Mouse (Mus musculus): ENCODE measurements around the gene Muc5ac.
A peak's percentile ranks its signal among the peaks of the same experiment; 100 is the strongest.
"Not testable (repeated sequence)": the region's sequence is repeated elsewhere in the genome, so short reads cannot be mapped to it uniquely, and the experiment has no call there.

Gene Muc5ac

GRCm38 (mm10) chr7:141788677-141789452 lies at the start of gene Muc5ac:
TSS of gene Muc5ac (plus strand) at chr7:141788972.
- no peak for DNase-seq (ENCODE audit: low spot score)

DNA sequence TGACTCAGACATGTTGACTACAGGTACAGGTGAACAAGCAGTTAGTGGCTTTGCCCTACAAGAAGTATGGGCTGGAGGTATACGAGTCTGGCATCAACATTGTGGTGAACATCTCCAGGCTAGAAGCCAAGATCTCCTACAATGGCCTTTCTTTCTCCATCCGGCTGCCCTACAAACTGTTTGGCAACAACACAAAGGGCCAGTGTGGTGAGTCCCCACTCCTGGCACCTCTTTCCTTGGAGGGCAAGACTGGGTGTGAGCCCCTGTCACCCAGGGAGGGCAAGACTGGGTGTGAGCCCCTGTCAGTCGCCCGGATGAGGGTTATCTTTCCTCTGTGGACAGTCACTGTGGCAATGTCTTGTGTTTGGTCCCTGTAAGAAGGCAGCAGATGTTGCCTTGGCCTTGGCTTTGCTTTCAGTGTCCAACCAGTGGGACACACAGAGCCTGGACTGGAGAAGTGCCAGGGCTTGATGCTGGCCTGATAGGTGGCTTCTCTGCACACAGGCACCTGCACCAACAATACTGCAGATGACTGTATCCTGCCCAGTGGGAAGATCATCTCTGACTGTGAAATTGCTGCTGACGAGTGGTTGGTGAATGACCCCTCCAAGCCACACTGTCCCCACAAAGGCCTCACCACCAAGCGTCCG lies 41.2 kb upstream of the Muc5ac start:
- no peak for DNase-seq (ENCODE audit: low spot score)

DNA sequence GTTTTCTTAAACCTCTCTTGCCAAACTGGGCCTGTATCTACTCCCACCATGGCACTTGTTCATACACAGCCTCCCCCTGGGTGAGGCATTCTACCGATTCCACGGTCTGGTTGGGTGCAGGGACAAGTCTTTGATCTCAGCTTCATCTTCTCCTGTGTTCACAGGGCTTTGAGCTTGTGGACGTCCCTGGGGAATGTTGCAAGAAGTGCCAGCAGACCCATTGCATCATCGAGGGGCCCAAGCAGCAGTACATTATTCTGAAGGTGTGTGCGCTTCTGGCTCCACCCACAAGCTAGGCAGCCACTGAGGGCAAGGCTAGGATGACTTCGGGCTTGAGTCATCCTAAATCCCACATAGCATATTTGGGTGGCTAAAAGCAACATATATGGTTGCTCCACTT lies 36.3 kb upstream of the Muc5ac start:
- no peak for DNase-seq (ENCODE audit: low spot score)

DNA sequence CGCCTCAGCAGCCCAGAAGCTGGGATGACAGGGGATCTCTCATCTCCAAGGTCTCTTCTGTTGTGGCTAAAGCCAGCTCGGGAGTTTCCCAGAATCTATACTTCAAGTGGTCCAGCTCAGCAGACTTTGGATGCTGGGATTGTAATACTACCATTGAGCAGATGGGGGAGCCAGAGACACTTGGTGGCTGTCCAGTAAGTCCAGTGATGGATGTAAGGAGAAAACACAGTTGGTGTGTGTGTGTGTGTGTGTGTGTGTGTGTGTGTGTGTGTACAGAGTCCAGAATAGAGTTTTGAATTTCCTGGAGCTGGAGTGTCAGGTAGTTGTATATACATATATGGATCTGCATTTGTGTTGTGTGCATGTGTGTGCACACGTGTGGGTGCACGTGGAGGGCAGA lies 32.9 kb upstream of the Muc5ac start:
- peak; percentile 65 for DNase-seq (ENCODE audit: low spot score)

DNA sequence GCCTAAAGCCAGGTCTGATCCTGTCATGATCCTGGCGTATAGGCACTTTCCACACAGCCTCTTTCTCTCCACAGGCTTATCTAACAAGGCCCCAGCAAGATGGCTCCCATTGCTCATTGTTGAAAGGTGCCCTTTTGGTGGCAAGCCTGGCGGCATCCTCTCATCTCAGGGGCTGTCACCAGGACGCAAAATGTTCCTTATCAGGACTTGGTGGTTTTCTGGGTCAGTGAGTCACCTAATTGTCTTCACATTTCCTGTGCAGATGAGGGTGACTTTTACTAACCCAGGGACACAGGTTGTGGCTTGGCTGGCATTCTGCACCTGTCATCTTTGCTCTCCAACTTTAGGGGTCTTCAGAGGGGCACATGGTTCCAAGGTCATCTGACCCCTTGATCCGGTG lies 30.5 kb upstream of the Muc5ac start:
- DNase-seq (ENCODE audit: low spot score): no peak

DNA sequence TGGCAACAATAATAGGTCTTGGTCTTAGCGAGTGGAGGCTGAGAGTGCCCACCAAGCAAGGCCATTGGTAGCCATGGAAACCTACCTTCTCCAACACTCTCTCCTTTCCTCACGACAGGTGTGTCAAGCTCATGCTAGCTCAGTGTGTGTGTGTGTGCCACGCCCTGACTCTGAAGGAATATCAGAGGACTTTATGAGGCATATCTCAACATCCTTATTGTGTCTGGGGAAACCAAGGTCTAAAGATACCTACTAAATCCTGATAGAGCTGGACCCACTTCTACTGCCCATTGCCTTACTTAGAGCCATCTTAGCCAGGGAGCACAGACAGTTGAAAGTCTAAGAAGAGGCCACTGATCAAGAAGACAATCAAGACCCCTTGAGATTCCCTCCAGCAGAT lies 18.3 kb upstream of the Muc5ac start:
- DNase-seq (ENCODE audit: low spot score): no peak

GRCm38 (mm10) chr7:141770988-141771387 lies 17.8 kb upstream of the Muc5ac start:
- no peak for DNase-seq (ENCODE audit: low spot score)

DNA sequence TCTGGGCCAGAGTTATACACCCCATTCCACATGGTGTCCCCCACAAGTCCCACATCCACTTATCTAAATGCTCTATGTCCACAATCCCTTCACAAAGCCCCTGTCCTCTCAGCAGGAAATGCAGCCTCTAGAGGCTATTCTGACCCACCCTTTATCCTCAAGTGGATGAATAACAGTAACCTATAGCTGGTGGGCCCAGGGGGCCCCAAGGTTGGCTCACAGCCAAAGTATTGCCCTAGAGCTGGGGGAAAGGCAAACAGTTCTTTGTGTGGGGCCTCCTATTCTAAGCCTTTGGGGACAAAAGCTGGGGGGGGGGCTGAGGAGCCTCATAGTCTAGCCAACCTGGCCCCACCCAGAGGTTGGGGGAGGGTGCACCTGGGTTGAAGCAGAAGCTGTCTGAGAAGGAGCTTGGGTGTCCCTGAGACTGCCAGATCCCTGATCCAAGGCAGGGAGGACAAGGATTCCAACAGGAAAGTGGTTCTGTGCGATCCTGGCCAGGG lies 16.7 kb upstream of the Muc5ac start:
- DNase-seq (ENCODE audit: low spot score): no peak

- no peak for DNase-seq (ENCODE audit: low spot score)
These were observed 13.9 kb upstream of the Muc5ac start for GRCm38 (mm10) chr7:141774855-141775254.

GRCm38 (mm10) chr7:141776199-141776598 lies 12.6 kb upstream of the Muc5ac start:
- no peak for DNase-seq (ENCODE audit: low spot score)

- no peak for DNase-seq (ENCODE audit: low spot score)
These were observed 5.5 kb downstream of the Muc5ac start for GRCm38 (mm10) chr7:141794251-141794650.

DNA sequence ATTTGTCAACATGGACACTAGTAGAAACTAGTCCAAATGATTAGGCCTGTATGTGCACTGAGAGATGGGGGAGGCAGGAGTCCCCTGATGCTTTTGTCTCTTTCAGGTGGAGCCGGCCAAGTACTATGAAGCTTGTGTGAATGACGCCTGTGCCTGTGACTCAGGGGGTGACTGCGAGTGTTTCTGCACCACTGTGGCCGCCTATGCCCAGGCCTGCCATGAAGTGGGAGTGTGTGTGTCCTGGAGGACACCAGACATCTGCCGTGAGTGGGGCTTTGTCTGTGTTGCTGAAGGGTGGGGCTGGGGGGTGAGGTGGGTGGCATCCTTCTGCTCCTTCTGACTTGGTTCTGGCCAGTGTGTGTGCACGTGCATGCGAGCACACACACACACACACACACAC lies 14.4 kb downstream of the Muc5ac start:
- DNase-seq (ENCODE audit: low spot score): no peak

- no peak for DNase-seq (ENCODE audit: low spot score)
These were observed 16.6 kb downstream of the Muc5ac start for GRCm38 (mm10) chr7:141805384-141805783.

DNA sequence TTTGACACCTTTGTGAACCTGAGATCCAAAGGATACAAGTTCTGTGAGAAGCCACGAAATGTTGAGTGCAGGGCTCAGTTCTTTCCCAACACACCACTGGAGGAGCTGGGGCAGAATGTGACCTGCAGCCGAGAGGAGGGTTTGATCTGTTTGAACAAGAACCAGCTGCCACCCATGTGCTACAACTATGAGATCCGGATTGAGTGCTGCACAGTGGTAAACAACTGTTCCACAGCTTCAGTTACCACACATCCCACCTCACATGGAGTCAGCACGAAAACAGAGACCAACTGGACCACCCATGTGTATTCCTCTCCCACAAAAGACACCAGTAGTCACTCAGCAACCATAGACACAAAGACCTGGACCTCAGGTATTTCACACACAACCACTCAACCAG lies 19.1 kb downstream of the Muc5ac start:
- not testable (repeated sequence) for DNase-seq (ENCODE audit: low spot score)

DNA sequence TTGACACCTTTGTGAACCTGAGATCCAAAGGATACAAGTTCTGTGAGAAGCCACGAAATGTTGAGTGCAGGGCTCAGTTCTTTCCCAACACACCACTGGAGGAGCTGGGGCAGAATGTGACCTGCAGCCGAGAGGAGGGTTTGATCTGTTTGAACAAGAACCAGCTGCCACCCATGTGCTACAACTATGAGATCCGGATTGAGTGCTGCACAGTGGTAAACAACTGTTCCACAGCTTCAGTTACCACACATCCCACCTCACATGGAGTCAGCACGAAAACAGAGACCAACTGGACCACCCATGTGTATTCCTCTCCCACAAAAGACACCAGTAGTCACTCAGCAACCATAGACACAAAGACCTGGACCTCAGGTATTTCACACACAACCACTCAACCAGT lies 21.2 kb downstream of the Muc5ac start:
- DNase-seq (ENCODE audit: low spot score): not testable (repeated sequence)

- no peak for DNase-seq (ENCODE audit: low spot score)
These were observed 24.5 kb downstream of the Muc5ac start for GRCm38 (mm10) chr7:141813321-141813720.

DNA sequence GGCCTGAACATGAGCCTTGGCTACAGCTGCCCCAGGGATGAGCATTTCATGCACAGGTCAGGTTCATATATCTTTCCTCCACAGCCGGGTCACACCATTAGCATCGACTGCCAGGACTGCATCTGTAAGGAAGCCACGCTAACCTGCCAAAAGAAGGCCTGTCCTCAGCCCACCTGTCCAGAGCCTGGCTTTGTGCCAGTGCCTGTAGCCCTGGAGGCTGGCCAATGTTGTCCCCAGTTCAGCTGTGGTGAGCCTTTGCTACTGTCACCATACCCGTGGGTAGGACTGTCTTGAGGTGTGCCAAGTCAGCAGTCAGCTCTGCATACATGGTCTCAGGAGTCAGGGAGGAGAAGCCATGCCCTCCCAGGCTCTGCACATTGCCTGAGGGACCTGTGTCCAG lies 26.6 kb downstream of the Muc5ac start:
- no peak for DNase-seq (ENCODE audit: low spot score)

DNA sequence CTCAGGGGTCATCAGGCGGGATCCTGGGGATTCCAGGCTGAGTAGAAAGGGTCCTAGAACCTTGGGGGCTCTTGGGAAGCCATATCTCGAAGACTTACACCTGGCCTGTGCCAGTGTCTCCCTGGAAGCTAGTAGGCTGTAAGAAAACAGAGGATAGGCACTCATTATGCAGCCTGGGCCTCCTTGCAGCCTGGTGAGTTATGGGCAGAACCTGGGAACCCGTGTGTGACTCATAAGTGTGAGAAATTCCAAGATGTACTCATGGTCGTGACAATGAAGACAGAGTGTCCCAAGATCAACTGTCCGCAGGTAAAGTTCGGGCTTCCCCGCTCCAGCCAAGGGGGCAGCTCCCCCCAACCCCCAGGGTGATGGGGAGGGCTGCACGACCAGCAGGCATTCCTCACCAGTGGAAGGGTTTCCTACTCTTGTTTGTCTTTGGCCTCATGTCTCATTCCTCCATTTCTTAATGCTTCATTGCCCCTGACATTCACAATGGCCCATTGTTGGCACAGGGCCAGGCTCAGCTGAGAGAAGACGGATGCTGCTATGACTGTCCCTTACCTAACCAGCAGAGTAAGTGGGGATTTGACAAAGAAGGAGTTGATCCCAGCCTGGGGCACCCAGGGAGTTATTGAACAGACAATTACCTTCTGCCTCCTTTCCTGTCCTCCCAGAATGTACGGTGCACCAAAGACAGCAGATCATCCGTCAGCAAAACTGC lies 28.7 kb downstream of the Muc5ac start:
- DNase-seq (ENCODE audit: low spot score): no peak

GRCm38 (mm10) chr7:141818267-141818666 lies 29.5 kb downstream of the Muc5ac start:
- DNase-seq (ENCODE audit: low spot score): no peak

GRCm38 (mm10) chr7:141822582-141823261 lies 34.0 kb downstream of the Muc5ac start:
- no peak for DNase-seq (ENCODE audit: low spot score)

DNA sequence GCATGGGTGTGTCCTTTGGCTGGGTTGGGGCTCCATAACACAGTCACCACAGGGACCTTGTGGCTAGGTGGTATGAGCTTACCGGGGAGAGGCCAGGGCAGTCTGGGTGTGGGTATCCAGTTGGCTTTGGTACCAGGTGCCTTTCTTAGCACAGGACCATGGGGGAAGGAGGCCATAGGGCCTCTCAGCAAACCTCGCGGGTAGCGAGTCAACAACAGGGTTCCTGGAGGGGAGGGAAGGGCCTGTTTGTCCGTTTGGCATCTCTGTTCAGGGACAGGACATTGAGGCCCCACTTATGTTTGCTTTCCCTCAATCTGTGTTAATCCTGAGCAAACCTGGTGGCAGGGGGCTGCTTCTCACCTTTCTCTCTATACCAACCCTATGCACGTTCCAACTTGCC lies 34.9 kb downstream of the Muc5ac start:
- DNase-seq (ENCODE audit: low spot score): no peak

GRCm38 (mm10) chr7:141824398-141824797 lies 35.6 kb downstream of the Muc5ac start:
- DNase-seq (ENCODE audit: low spot score): no peak

All from adipocyte (in vitro differentiated cells).